Mouse (Mus musculus) ovary, postnatal 14 days (tissue): ENCODE results near the gene Slc10a1.
A peak's percentile ranks its signal among the peaks of the same experiment; 100 is the strongest.
"Not testable (repeated sequence)": the region's sequence is repeated elsewhere in the genome, so short reads cannot be mapped to it uniquely, and the experiment has no call there.

Source experiments
- DNase-seq: peaks from one replicate; pipeline ENCODE4 v3.0.0; 2022; ENCODE audit warnings: low spot score

Gene Slc10a1

GRCm38 (mm10) chr12:80966059-80966838 lies 2.3 kb downstream of the Slc10a1 start:
- DNase-seq: no peak

GRCm38 (mm10) chr12:80962566-80962965 lies 5.9 kb downstream of the Slc10a1 start:
- DNase-seq: no peak

GRCm38 (mm10) chr12:80957961-80958360 lies 10.5 kb downstream of the Slc10a1 start:
- DNase-seq: no peak

GRCm38 (mm10) chr12:80956039-80956438 lies 12.5 kb downstream of the Slc10a1 start:
- DNase-seq: no peak

- DNase-seq: no peak
Observed at GRCm38 (mm10) chr12:80952526-80952925, 16.0 kb downstream of the Slc10a1 start.

- no peak for DNase-seq
Observed at GRCm38 (mm10) chr12:80951640-80952219, 16.8 kb downstream of the Slc10a1 start.

GRCm38 (mm10) chr12:80949603-80950002 lies 18.9 kb downstream of the Slc10a1 start:
- not testable (repeated sequence) for DNase-seq

- DNase-seq: no peak
Observed at GRCm38 (mm10) chr12:80948202-80948601, 20.3 kb downstream of the Slc10a1 start.

- DNase-seq: peak; percentile 90
Observed at GRCm38 (mm10) chr12:80945996-80946355, 22.5 kb downstream of the Slc10a1 start.

- peak; percentile 99 for DNase-seq
Observed at GRCm38 (mm10) chr12:80945334-80945995, 23.0 kb downstream of the Slc10a1 start, which contains the start of gene Srsf5. Gene Srsf5 (plus strand): TSS chr12:80945504.

GRCm38 (mm10) chr12:80944963-80945333 lies 23.6 kb downstream of the Slc10a1 start:
- DNase-seq: not testable (repeated sequence)

- DNase-seq: no peak
Observed at GRCm38 (mm10) chr12:80944204-80944603, 24.3 kb downstream of the Slc10a1 start.

- no peak for DNase-seq
Observed at GRCm38 (mm10) chr12:80943395-80943794, 25.1 kb downstream of the Slc10a1 start.

GRCm38 (mm10) chr12:80941886-80942285 lies 26.6 kb downstream of the Slc10a1 start:
- DNase-seq: no peak

GRCm38 (mm10) chr12:80939165-80939564 lies 29.3 kb downstream of the Slc10a1 start:
- no peak for DNase-seq

- peak; percentile 42 for DNase-seq
Observed at GRCm38 (mm10) chr12:80938642-80939041, 29.9 kb downstream of the Slc10a1 start.

GRCm38 (mm10) chr12:80937331-80938029 lies 31.0 kb downstream of the Slc10a1 start:
- DNase-seq: no peak

GRCm38 (mm10) chr12:80936751-80937150 lies 31.8 kb downstream of the Slc10a1 start:
- DNase-seq: no peak

- no peak for DNase-seq
Observed at GRCm38 (mm10) chr12:80932865-80933264, 35.6 kb downstream of the Slc10a1 start.

GRCm38 (mm10) chr12:80931402-80932140 lies 36.9 kb downstream of the Slc10a1 start:
- DNase-seq: no peak

GRCm38 (mm10) chr12:80930141-80930540 lies 38.4 kb downstream of the Slc10a1 start:
- DNase-seq: no peak

GRCm38 (mm10) chr12:80928881-80929280 lies 39.6 kb downstream of the Slc10a1 start:
- DNase-seq: no peak
